Mouse (Mus musculus): ENCODE measurements around the gene Fam120b. TPM values are rescaled to one million over a fixed set of nuclear protein-coding genes. Genes with fewer than 3 reads are reported as not detected.

Fam120b gene
- polyA plus RNA-seq, 1 experiment from 2014 or later, result 14.7 TPM

GRCm38 (mm10) chr17:15420021-15420603 is 24.1 kb downstream of the Fam120b start:
- Histone ChIP-seq H3K9me3 (replicated peaks) (no peaks in the 10 kb centered on the region), H3K9ac (no peak overlapping the region), H3K27ac (no peak overlapping the region), H3K36me3 (peaks cover 55% of the 10 kb centered on the region), H3K27me3 (no peaks in the 10 kb centered on the region), H3K4me2 (no peak overlapping the region), H3K4me3 (no peak overlapping the region), H3K4me1 (replicated peaks) (peaks cover 7% of the 10 kb centered on the region)
- no peak for ATAC-seq (replicated peaks; ENCODE audit: insufficient number of reproducible peaks, insufficient read depth, low FRiP score, low read depth)
- WGBS, result 79% methylated on average over 8 of the region's 8 CpGs

- 97% methylated on average over 6 of the region's 6 CpGs for WGBS
These were observed 25.4 kb downstream of the Fam120b start for GRCm38 (mm10) chr17:15421446-15421845.

GRCm38 (mm10) chr17:15422666-15423065 is 26.7 kb downstream of the Fam120b start:
- H3K9ac ChIP-seq, result no peak overlapping the region
- no peak overlapping the region for H3K27ac ChIP-seq
- H3K9me3 ChIP-seq (replicated peaks), result no peaks in the 10 kb centered on the region
- peaks cover 51% of the 10 kb centered on the region for H3K36me3 ChIP-seq
- no peak for ATAC-seq (replicated peaks; ENCODE audit: insufficient number of reproducible peaks, insufficient read depth, low FRiP score, low read depth)
- 92% methylated on average over 9 of the region's 9 CpGs for WGBS
- H3K4me2 ChIP-seq, result no peak overlapping the region
- H3K4me3 ChIP-seq, result no peak overlapping the region
- H3K4me1 ChIP-seq (replicated peaks), result peaks cover 7% of the 10 kb centered on the region
- H3K27me3 ChIP-seq, result no peaks in the 10 kb centered on the region

More at GRCm38 (mm10) chr17:15421446-15421845, 25.4 kb downstream of the Fam120b start:
- Histone ChIP-seq H3K36me3 (peaks cover 56% of the 10 kb centered on the region), H3K4me3 (no peak overlapping the region), H3K4me2 (no peak overlapping the region), H3K4me1 (replicated peaks) (peaks cover 7% of the 10 kb centered on the region), H3K9ac (no peak overlapping the region), H3K27me3 (no peaks in the 10 kb centered on the region), H3K9me3 (replicated peaks) (no peaks in the 10 kb centered on the region), H3K27ac (no peak overlapping the region)
- ATAC-seq (replicated peaks; ENCODE audit: insufficient number of reproducible peaks, insufficient read depth, low FRiP score, low read depth), result no peak

- no peak for ATAC-seq (replicated peaks; ENCODE audit: insufficient number of reproducible peaks, insufficient read depth, low FRiP score, low read depth)
- no peak overlapping the region for H3K4me3 ChIP-seq
- no peak overlapping the region for H3K4me2 ChIP-seq
- no peak overlapping the region for H3K9ac ChIP-seq
- peaks cover 7% of the 10 kb centered on the region for H3K4me1 ChIP-seq (replicated peaks)
- H3K9me3 ChIP-seq (replicated peaks), result no peaks in the 10 kb centered on the region
- H3K27me3 ChIP-seq, result no peaks in the 10 kb centered on the region
- peaks cover 45% of the 10 kb centered on the region for H3K36me3 ChIP-seq
- WGBS, result 51% methylated on average over 8 of the region's 8 CpGs
- H3K27ac ChIP-seq, result no peak overlapping the region
These were observed 27.2 kb downstream of the Fam120b start for GRCm38 (mm10) chr17:15423080-15423765.

GRCm38 (mm10) chr17:15425931-15426330 is 29.9 kb downstream of the Fam120b start:
- no peaks in the 10 kb centered on the region for H3K27me3 ChIP-seq
- H3K36me3 ChIP-seq, result peaks cover 44% of the 10 kb centered on the region
- H3K27ac ChIP-seq, result no peak overlapping the region
- 83% methylated on average over 3 of the region's 3 CpGs for WGBS
- peaks cover 7% of the 10 kb centered on the region for H3K4me1 ChIP-seq (replicated peaks)
- H3K4me3 ChIP-seq, result no peak overlapping the region
- H3K4me2 ChIP-seq, result no peak overlapping the region
- no peak for ATAC-seq (replicated peaks; ENCODE audit: insufficient number of reproducible peaks, insufficient read depth, low FRiP score, low read depth)
- H3K9me3 ChIP-seq (replicated peaks), result no peaks in the 10 kb centered on the region
- no peak overlapping the region for H3K9ac ChIP-seq

GRCm38 (mm10) chr17:15429451-15429850 is 33.4 kb downstream of the Fam120b start:
- no peaks in the 10 kb centered on the region for H3K4me1 ChIP-seq (replicated peaks)
- H3K9me3 ChIP-seq (replicated peaks), result no peaks in the 10 kb centered on the region
- no peak overlapping the region for H3K4me3 ChIP-seq
- no peak overlapping the region for H3K4me2 ChIP-seq
- H3K9ac ChIP-seq, result no peak overlapping the region
- H3K36me3 ChIP-seq, result peaks cover 33% of the 10 kb centered on the region
- H3K27me3 ChIP-seq, result no peaks in the 10 kb centered on the region
- WGBS, result 79% methylated on average over 6 of the region's 6 CpGs
- ATAC-seq (replicated peaks; ENCODE audit: insufficient number of reproducible peaks, insufficient read depth, low FRiP score, low read depth), result no peak
- no peak overlapping the region for H3K27ac ChIP-seq

GRCm38 (mm10) chr17:15429937-15430336 is 33.9 kb downstream of the Fam120b start:
- no peak overlapping the region for H3K27ac ChIP-seq
- H3K4me1 ChIP-seq (replicated peaks), result no peaks in the 10 kb centered on the region
- H3K4me2 ChIP-seq, result no peak overlapping the region
- no peak overlapping the region for H3K9ac ChIP-seq
- H3K27me3 ChIP-seq, result no peaks in the 10 kb centered on the region
- 46% methylated on average over 1 of the region's 1 CpGs for WGBS
- H3K4me3 ChIP-seq, result no peak overlapping the region
- ATAC-seq (replicated peaks; ENCODE audit: insufficient number of reproducible peaks, insufficient read depth, low FRiP score, low read depth), result no peak
- peaks cover 29% of the 10 kb centered on the region for H3K36me3 ChIP-seq
- H3K9me3 ChIP-seq (replicated peaks), result no peaks in the 10 kb centered on the region

GRCm38 (mm10) chr17:15431021-15431514 is 35.1 kb downstream of the Fam120b start:
- Histone ChIP-seq H3K4me2 (no peak overlapping the region), H3K36me3 (peaks cover 18% of the 10 kb centered on the region), H3K27ac (no peak overlapping the region), H3K9me3 (replicated peaks) (no peaks in the 10 kb centered on the region), H3K9ac (no peak overlapping the region), H3K4me3 (no peak overlapping the region), H3K27me3 (no peaks in the 10 kb centered on the region), H3K4me1 (replicated peaks) (no peaks in the 10 kb centered on the region)
- ATAC-seq (replicated peaks; ENCODE audit: insufficient number of reproducible peaks, insufficient read depth, low FRiP score, low read depth), result no peak
- 60% methylated on average over 5 of the region's 5 CpGs for WGBS

GRCm38 (mm10) chr17:15431551-15431950 is 35.5 kb downstream of the Fam120b start:
- Histone ChIP-seq H3K9me3 (replicated peaks) (no peaks in the 10 kb centered on the region), H3K27ac (no peak overlapping the region), H3K36me3 (peaks cover 15% of the 10 kb centered on the region), H3K4me3 (no peak overlapping the region), H3K4me1 (replicated peaks) (no peaks in the 10 kb centered on the region), H3K9ac (no peak overlapping the region), H3K27me3 (no peaks in the 10 kb centered on the region), H3K4me2 (no peak overlapping the region)
- 94% methylated on average over 4 of the region's 4 CpGs for WGBS
- no peak for ATAC-seq (replicated peaks; ENCODE audit: insufficient number of reproducible peaks, insufficient read depth, low FRiP score, low read depth)

- ATAC-seq (replicated peaks; ENCODE audit: insufficient number of reproducible peaks, insufficient read depth, low FRiP score, low read depth), result no peak
- Histone ChIP-seq H3K27ac (no peak overlapping the region), H3K4me2 (no peak overlapping the region), H3K4me3 (no peak overlapping the region), H3K36me3 (peaks cover 15% of the 10 kb centered on the region), H3K4me1 (replicated peaks) (no peaks in the 10 kb centered on the region), H3K9ac (no peak overlapping the region), H3K9me3 (replicated peaks) (no peaks in the 10 kb centered on the region), H3K27me3 (no peaks in the 10 kb centered on the region)
- WGBS, result 77% methylated on average over 3 of the region's 3 CpGs
These were observed 36.0 kb downstream of the Fam120b start for GRCm38 (mm10) chr17:15432036-15432435.

- Histone ChIP-seq H3K4me1 (replicated peaks) (no peaks in the 10 kb centered on the region; the same call in 1 of the 2 replicates), H3K9me3 (replicated peaks) (no peaks in the 10 kb centered on the region), H3K4me3 (no peak overlapping the region), H3K9ac (no peak overlapping the region), H3K27me3 (no peaks in the 10 kb centered on the region), H3K36me3 (peaks cover 12% of the 10 kb centered on the region), H3K27ac (no peak overlapping the region), H3K4me2 (no peak overlapping the region)
- 62% methylated on average over 3 of the region's 3 CpGs for WGBS
- ATAC-seq (replicated peaks; ENCODE audit: insufficient number of reproducible peaks, insufficient read depth, low FRiP score, low read depth), result no peak
These were observed 38.7 kb downstream of the Fam120b start for GRCm38 (mm10) chr17:15434748-15435147.

GRCm38 (mm10) chr17:15440067-15440462 is 44.1 kb downstream of the Fam120b start:
- peaks cover 13% of the 10 kb centered on the region for H3K4me1 ChIP-seq (replicated peaks)
- H3K27ac ChIP-seq, result no peak overlapping the region
- no peak for ATAC-seq (replicated peaks; ENCODE audit: insufficient number of reproducible peaks, insufficient read depth, low FRiP score, low read depth)
- H3K9me3 ChIP-seq (replicated peaks), result no peaks in the 10 kb centered on the region
- H3K4me2 ChIP-seq, result peak overlapping the region; percentile 38
- H3K27me3 ChIP-seq, result no peaks in the 10 kb centered on the region
- no peaks in the 10 kb centered on the region for H3K36me3 ChIP-seq
- 62% methylated on average over 8 of the region's 8 CpGs for WGBS
- no peak overlapping the region for H3K4me3 ChIP-seq
- H3K9ac ChIP-seq, result no peak overlapping the region

All from heart, embryonic 15.5 days (tissue).